Mouse (Mus musculus) C2C12 (cell line): ENCODE measurements around the gene Shmt2.

Source experiments
- CTCF ChIP-seq: IDR thresholded peaks from one replicate; pipeline ENCODE4 v1.5.1; 2011; ENCODE audit not compliant: control insufficient read depth, insufficient read depth, insufficient read length
- FOSL1 ChIP-seq: IDR thresholded peaks from one replicate; pipeline ENCODE4 v1.8.0; 2011; ENCODE audit warnings: mild to moderate bottlenecking, low read length; ENCODE audit not compliant: poor library complexity, insufficient read depth, severe bottlenecking
- MAX ChIP-seq: IDR thresholded peaks from one replicate; pipeline ENCODE4 v1.6.1; 2011; ENCODE audit warnings: mild to moderate bottlenecking, control low read depth
- MYOD1 ChIP-seq: IDR thresholded peaks from one replicate; pipeline ENCODE4 v1.6.1; 2011; ENCODE audit warnings: low read depth; ENCODE audit not compliant: control insufficient read depth, insufficient read length
- MYOG ChIP-seq: IDR thresholded peaks from one replicate; pipeline ENCODE4 v1.6.1; 2011; ENCODE audit not compliant: control insufficient read depth, insufficient read length; ENCODE audit errors: extremely low read depth
- USF1 ChIP-seq: IDR thresholded peaks from one replicate; pipeline ENCODE4 v1.6.1; 2011; ENCODE audit warnings: low read depth, mild to moderate bottlenecking, control low read depth, moderate library complexity

DNA sequence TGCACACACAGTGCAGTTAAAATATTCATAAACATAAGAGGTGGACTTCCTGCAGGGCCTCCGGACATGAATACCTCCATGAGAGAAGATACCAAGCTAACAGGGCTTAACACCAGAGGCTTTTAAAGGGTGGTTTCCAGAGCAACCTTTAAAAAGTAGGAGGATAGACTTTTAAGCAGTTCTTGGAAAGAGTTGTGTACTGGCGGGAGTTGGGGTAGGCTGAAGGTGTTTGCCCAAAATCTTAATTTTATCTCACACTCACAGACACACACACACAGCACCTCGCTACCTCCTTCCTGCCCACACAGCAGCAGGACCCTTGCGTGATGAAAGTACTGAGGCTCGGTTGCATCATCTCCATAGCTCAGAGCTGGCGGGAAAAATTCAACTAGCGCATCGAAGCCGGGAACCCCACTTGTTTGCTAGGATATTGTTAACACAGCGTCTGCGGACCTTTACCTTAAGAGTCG lies 598 bp downstream of the Shmt2 start:
- TF ChIP-seq CTCF, result no peak
- TF ChIP-seq FOSL1, result no peak
- no peak for TF ChIP-seq USF1
- no peak for TF ChIP-seq MYOD1
- no peak for TF ChIP-seq MAX
- no peak for TF ChIP-seq MYOG
